Mouse (Mus musculus) megakaryocyte, adult 5-6 weeks (primary cell): ENCODE data around the gene Coro2b. TPM values are rescaled to one million over a fixed set of nuclear protein-coding genes. Genes with fewer than 3 reads are reported as not detected.

ENCODE experiments used
- ATAC-seq: 2 replicates; pipeline ENCODE4 v1.8.0; 2016; ENCODE audit warnings: mild to moderate bottlenecking, inconsistent platforms; ENCODE audit not compliant: poor library complexity, severe bottlenecking
- total RNA-seq, 2 experiments: library from RNA; stranded (forward) in 1 of 2; stranded (reverse) in 1 of 2; fragments of 153-499, 151-499 nt in 1 of 2; fragments of 221-1000, 200-1000 nt in 1 of 2; gene quantifications; 2 replicates each; pipeline versions ENCODE4 v1.2.3 to v1.2.4; 2015 to 2017

Gene Coro2b
- total RNA-seq, 2 experiments from 2014 or later = 0.11 to 0.22 TPM

- no peak for ATAC-seq
Observed at GRCm38 (mm10) chr9:62517112-62517957, 19.5 kb downstream of the Coro2b start.

DNA sequence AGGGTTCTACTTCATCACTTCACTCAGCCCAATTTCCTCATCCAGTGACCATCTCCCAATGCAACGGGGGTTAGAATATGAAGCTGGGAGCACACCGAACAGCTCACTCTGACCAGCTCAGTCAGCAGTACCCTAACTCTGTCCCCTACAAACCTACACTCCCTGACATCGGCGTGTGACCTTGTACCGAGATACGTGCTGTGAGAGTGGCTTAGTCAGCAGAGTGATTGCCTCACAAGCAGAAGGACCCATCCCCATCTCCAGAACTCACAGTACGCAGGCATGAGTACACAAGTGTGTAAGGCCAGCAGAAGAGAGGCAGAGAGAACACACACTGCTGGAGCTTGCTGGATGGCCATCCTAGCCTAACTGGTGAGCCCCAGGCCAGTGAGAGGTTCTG, 21.7 kb downstream of the Coro2b start:
- ATAC-seq = no peak

GRCm38 (mm10) chr9:62513492-62514133, 23.2 kb downstream of the Coro2b start:
- no peak for ATAC-seq

DNA sequence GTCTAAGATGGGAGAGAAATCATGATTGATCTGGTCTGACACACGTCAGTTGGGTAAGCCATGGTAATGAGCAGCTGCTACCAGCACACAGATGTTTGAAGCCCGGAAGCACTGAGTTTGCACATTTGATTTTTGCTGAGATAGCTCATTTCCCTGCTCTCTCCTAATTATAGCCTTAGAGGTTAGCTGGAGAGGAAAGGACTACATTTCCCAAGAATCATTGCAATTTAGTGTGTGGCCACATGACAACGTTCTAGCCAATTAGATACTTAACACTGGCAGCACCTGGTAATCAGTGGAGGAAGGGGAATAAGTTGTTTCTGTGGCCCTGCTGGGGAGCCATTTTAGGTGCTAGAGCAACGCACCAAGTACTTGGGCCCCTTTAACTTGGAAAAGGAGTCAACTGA, 26.3 kb downstream of the Coro2b start:
- peak; percentile 49; the same call in 1 of the 2 replicates for ATAC-seq

- ATAC-seq = no peak
Observed at GRCm38 (mm10) chr9:62509617-62510016, 27.2 kb downstream of the Coro2b start.

- ATAC-seq = no peak
Observed at GRCm38 (mm10) chr9:62508740-62509524, 27.9 kb downstream of the Coro2b start.

DNA sequence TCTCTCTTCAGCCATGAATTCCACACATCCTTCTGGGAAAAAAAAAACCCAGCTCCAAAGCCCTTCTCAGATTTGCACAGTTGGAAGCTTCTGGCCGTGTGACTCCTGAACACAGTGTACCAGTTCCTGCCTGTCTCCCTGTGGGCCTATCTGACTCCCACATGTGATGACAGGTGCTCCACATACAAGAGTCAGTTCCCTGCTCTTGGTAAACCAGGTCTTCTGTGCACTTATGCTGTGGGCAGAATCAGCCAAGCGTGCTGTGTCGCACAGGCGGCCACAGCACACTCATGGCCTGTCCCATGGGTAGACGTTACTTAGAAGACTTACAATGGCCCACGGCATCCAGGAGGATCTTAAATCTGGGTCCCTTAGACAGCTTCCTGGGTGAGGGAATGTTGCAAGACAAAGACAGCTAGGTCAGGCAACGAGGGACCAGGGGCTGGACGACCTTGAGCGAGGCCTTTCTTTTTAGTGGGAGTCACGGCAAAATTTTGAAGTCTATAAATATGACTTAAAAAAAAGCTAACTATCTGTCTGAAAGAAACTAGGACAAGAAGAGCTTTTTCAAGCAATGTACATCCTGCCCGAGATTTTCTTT, 30.3 kb downstream of the Coro2b start:
- no peak for ATAC-seq

- no peak for ATAC-seq
Observed at GRCm38 (mm10) chr9:62504129-62504528, 32.7 kb downstream of the Coro2b start.

DNA sequence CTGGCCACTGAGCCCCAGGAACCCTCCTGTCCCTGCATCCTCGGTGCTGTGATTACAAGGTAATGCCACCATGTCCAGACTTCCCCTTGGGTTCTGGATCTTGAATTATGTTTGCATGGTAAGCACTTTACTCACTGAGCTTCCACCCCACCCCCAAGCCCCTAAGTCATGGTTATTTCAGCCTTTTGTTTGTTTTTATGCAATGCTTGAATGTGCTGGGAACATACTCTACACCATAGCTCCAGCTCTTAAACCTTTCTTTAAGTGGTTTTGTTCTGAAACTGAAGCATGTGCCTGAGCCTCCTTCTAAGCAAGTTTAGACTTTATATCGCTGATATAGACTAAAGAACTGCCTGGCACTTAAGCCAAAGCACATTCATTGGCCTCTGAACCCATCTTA, 34.5 kb downstream of the Coro2b start:
- ATAC-seq = no peak

GRCm38 (mm10) chr9:62501566-62501965, 35.3 kb downstream of the Coro2b start:
- ATAC-seq = no peak

DNA sequence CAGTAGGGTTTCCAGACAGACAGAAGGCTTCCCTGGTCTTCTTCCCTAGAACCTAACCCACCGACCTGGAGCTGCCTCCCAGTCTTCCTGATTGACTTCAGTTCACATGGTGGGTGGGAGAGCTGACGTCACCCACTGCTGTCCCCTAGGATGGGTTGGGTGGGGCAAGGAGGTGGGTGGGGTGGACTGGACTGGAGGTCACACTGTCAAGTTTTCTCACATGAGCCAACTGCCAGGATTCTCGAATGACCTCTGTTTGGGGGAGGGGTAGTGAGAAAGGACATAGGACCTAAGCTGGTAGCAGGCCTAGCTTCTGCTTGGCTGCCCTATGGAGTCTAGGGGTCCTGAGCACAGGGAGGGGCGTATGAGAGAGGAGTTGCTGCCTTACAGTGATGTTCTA, 36.8 kb downstream of the Coro2b start:
- ATAC-seq = no peak

GRCm38 (mm10) chr9:62498945-62499344, 37.9 kb downstream of the Coro2b start:
- no peak for ATAC-seq

GRCm38 (mm10) chr9:62497135-62498092, 39.4 kb downstream of the Coro2b start:
- no peak for ATAC-seq

- ATAC-seq = no peak
Observed at GRCm38 (mm10) chr9:62492306-62492990, 44.4 kb downstream of the Coro2b start.

DNA sequence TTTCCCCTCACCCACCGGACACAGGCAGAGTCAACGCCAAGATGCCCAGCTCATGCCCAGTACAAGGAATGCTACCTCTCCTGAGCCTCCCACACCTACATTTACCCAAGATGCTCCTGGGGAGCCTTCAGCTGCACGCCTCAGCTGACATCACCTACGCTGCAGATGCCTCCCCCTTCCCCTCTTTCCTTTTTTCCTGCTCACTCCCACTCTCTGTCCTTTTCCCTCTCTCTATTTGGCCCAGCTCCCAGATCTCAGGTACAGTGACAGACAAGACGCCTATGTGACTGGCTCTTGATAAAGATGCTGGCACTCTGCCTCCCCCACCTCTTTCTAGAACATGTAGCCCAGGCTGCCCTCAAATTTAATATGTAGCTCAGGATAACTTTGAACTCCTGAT, 45.2 kb downstream of the Coro2b start:
- no peak for ATAC-seq

DNA sequence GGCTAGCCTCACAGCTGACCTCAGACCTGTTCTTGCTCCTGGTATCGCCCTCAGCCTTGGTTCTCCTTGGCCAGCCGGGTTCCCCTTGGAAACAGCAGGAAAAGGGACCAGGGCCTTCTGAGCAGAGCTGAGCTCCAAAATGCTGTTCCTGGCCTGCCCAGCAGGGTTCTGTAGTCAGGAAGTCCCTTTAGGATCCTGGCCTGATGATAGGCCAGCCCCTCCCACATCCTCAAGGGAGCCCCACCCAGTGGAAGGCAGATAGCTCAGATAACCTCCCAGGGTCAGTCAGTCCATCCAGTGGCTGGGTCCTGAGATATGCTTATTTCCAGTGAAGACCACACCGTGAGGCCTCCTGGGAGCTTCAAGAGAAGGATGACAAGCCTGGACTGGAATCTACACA, 45.7 kb downstream of the Coro2b start:
- ATAC-seq = no peak

- no peak for ATAC-seq
Observed at GRCm38 (mm10) chr9:62484107-62484506, 52.7 kb downstream of the Coro2b start.

GRCm38 (mm10) chr9:62482788-62483187, 54.1 kb downstream of the Coro2b start:
- ATAC-seq = no peak

GRCm38 (mm10) chr9:62480898-62481642, 55.8 kb downstream of the Coro2b start:
- no peak for ATAC-seq
